Mouse (Mus musculus) cerebellum, adult 9-10 months (tissue): ENCODE measurements around the gene Gm21992.

ENCODE experiments used
- DNase-seq: peaks from one replicate; pipeline ENCODE4 v3.0.0; 2022

Gm21992 gene

GRCm38 (mm10) chr19:4811063-4811908 lies at the start of gene Gm21992, which contains the start of gene Rbm14:
Gene Gm21992 (minus strand): TSS chr19:4811612.
Gene Rbm14 (minus strand): TSS chr19:4811634.
- DNase-seq = peak; percentile 99

GRCm38 (mm10) chr19:4859081-4859480 lies 47.7 kb upstream of the Gm21992 start:
- DNase-seq = no peak

- DNase-seq = no peak
These were observed 44.5 kb upstream of the Gm21992 start for GRCm38 (mm10) chr19:4855951-4856350.

GRCm38 (mm10) chr19:4855470-4855820 lies 44.0 kb upstream of the Gm21992 start:
- no peak for DNase-seq

DNA sequence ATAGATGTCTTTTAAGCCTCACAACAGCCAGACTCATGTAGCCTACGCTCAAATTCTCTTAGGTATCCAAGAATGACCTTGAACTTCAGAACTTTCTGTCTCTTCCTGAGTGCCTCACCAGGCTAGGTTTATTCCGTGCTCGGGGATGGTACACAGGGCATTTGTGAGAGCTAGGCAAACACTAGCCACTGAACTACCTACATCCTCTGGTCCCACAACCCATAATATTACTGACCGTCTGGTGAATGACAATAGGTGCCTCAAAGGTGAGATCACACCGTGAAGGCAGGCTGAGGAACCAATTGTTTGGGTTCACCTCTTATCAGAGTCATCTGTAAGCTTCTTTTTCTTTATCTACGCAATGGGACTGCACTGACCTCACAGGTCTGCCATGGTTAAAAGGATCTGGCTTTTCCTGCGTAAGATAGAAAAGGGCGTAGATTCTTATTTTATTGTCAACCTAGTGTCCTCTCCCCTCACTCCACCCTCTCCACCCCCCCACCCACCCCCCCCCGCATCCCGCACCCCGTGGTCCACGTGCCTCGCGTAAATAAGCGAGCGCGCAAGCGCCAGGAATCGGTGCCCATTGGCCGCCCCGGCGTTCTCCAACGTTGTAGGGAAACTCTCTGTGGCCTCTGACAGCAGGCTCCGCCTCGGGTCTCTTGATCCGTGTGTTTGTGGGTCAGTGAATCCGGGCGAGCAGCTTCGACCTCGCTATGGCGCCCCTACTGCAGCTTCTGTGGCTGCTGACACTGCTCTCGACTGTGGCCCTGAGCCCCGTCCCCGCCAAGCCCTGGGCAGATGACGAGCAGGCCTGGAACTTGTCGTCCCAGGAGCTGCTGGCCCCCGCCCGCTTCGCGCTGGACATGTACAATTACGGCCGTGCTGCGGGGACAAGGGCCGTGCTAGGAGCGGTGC lies 43.4 kb upstream of the Gm21992 start, which contains the start of gene Ctsf:
Ctsf (plus strand) TSS at position 579 of the 918 bp plus-strand sequence.
- peak; percentile 96 for DNase-seq

DNA sequence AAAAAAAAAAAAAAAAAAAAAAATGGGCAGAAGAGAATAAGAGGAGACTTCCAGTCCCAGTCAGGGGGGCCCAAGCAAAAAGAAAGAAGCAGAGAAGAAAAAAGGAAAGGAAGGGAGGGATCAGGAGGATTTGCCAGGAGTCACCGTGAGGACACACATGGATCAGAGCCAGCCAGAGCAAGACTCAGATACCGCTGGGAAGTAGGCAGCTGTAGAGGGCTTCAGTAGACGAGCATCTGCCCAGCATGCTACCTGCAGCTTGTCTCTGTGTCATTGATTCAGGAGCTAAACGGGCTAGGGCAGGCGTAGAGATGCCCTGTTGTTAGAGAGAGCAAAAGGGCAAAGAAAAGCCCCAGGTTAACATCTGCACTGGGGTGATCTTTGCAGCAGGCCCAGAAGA lies 38.9 kb upstream of the Gm21992 start:
- DNase-seq = no peak

DNA sequence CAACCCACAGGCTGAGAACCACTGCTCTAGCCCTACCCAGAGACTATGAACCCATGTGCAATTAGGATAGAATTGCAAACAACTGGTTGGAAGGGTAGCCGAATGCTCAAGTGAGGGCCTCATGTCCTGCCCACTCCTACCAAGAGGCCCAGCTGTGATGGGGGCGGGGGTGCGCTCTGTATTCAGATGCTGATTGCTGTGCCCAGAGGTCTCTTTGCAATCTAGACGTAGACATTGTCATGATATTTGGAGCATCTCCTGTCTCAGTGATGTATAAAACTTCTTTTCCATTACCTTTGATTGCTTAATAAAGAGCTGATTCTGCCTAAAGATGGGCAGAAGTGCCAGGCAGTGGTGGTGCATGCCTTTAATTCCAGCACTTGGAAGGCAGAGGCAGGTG lies 38.4 kb upstream of the Gm21992 start:
- no peak for DNase-seq

GRCm38 (mm10) chr19:4847490-4847889 lies 36.1 kb upstream of the Gm21992 start:
- no peak for DNase-seq

DNA sequence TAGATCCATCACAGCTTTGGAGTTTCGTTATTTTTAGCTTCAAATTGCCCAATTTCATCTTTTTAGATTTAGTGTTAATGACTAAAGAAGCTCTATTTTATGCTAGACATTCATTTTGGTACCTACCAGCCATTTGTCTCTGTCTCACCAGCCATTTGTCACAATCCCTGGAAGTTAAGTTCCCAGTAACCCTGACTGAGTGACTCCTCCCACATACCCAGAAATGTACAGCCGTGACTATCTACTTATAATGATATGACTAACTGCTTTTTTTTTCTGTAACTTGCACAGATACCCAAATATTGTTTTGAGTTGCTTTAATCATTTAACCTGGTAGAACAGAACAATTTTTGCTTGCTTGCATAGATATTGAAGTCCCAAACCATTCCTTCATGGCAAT lies 34.4 kb upstream of the Gm21992 start:
- no peak for DNase-seq

DNA sequence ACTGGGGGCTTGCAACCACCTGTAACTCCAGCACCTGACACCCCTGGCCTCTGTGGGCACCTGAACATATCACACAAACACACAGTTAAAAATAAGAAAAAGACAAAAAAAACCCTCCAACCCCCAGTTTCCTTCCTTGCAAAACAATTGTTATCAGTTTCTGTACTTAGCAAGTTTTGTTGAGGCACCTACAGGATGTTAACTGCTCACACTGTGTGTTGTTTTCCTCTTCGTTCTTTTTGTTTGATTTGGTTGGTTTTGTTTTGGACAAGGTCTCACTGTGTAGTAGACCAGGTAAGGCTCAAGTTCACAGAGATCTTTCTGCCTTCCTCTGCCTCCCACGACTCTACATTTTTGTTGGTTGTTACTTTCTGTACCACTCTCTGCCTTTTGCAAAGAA lies 31.2 kb upstream of the Gm21992 start:
- DNase-seq = no peak

DNA sequence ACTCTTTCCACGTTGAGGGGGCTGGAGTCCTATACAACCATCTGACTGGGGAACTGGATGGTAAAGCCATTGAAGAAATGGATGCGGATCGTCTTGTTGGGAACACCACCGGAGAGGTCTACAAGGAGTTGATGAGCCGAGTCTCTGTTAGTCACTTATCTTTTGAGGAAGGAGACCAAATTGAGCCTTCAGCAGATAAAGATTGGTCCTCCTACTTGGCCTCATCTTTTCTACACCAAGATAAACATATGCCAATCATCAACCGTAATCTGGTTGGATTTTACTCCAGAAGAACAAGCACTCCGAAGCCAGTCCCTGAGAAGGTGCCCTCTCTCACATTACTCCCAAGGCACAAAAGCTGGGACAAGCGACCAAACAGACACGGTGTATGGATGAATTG lies 29.4 kb upstream of the Gm21992 start:
- no peak for DNase-seq

DNA sequence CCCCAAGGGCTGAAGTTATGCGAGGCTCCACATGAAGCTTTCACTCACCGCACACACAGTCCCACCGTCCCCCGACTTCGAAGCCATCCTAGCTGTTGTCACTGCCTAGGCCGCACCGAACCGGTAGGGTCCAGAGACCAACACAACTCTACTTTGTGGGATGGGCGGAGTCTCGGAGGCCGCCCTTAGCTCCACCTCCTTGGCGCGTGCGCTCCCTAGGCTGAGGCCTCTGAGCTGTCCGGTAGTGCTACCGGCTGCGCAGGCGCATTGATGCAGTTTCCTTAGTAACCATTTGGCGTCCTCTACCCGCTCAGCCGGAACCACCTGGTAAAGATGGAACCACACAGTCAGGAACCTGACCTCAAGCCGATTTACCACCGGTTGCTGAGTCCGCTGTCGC lies 27.7 kb upstream of the Gm21992 start, which contains the start of the genes Ccs and Ccdc87:
Ccs (minus strand) TSS at position 184 of the 400 bp plus-strand sequence.
Ccdc87 (plus strand) TSS at position 218 of the 400 bp plus-strand sequence.
- peak; percentile 97 for DNase-seq

DNA sequence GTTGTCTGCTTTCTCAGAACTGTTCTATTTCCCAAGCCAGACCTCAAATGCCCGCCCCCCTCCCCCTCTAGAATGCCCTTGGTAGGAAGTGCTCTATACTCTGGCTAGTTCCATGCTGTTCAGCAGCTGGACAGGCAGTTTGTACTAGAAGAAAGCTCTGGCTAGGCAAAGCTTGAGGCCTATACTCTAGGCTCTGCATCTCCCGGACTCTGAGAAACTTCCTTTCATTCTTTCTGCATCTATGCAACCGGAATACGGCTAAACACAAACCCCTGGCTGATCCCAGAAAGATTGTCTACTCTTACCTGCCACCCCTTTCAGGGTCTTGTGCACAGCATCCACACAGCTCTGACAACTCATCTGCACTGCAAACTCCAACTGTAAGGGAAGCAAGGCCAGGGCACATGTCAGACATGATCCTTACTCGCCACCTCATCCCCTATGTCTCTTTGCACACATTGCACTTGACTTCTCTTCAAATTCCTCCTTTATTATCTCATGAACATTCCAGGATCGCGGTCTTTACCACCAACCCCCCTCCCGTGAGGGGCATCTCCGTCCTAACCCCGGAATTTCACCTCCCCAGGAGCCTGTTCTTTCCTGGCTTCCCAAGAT lies 27.2 kb upstream of the Gm21992 start:
- no peak for DNase-seq

DNA sequence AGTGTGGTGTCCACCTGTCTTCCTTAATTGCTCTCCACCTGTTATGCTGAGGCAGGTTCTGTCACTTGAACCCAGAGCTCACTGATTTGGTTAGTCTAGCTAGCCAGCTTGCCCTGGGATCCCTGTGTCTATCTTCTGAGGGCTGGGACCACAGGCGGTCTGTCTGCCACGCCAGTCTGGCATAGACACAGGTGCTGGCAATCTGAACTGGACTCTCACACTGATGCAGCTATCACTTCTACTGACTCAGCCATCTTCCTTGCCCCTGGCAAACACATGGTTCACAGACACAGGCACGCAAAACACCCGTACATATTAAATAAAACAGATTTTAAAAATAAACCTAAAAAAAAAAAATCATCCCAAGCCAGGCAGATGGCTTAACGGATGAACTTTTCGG lies 25.6 kb upstream of the Gm21992 start:
- DNase-seq = no peak

DNA sequence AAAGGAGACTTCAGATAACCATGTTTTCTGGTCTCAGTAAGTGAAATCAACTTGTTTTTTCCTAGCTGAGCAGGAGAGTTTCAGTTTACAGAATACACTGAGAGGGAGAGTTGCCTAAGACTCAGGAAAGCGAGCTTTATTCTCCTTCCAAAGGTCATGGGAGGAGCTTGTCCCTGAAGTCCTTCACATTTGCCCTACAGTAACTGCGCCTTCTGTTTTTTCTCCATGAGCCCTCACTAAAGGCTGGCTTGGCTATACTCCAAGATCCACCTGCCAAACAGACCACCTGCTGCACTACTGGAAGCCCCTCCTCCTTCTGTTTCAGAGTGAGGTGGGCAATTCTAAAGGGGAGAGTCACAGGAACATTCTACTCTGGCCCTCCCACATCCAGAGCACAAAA lies 24.7 kb upstream of the Gm21992 start:
- DNase-seq = no peak

DNA sequence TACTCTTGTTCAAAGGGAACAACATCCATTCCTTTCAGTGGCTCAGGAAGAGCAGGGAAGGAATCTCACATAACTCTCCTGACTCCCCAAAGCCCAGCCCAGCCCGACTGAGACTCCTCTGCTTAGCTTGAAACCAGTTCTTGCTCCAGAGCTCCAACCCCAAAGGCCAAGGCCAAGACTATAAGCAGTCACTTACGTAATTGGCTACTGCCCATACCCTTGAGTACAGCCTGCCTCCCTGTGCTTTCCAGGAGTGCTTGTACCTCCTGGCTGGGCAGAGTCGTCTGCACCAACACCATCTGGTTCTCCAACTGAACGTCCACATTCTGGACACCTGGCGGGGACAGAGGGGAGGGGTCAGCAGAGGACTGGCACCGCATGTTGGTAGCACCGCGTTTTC lies 22.6 kb upstream of the Gm21992 start:
- DNase-seq = no peak

GRCm38 (mm10) chr19:4829156-4829555 lies 17.7 kb upstream of the Gm21992 start:
- DNase-seq = peak; percentile 83

DNA sequence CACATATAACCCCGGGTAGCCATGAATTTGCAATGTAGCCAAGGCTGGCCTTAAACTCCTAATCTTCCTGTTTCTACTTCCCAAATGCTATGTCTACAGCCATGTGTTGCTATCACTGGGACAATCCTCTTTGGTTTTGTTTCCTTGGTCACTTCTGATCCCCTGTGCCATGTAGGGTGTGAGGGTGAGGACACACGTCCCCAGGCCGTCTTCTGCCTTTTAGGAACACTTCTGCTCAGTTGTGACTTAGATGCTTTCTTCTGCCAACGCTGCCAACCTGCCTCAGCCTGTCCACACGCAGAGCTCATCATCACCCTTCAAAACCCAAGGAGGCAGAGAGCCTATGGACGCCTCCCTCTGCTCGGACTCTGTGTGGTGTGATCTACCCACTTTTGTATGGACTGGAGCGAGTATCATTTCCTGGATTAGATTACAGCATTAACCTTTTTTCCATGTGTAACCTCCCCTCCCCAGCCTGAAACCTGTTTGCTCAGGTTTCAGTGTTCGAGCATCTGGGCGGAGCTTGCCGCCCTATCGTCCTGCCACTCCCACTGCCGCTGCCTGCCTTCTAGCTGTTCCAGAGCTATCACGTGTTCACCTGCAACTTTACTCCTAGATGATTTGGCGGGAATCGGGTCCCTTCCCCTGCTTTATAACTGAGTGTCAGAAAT lies 17.2 kb upstream of the Gm21992 start:
- DNase-seq = no peak

DNA sequence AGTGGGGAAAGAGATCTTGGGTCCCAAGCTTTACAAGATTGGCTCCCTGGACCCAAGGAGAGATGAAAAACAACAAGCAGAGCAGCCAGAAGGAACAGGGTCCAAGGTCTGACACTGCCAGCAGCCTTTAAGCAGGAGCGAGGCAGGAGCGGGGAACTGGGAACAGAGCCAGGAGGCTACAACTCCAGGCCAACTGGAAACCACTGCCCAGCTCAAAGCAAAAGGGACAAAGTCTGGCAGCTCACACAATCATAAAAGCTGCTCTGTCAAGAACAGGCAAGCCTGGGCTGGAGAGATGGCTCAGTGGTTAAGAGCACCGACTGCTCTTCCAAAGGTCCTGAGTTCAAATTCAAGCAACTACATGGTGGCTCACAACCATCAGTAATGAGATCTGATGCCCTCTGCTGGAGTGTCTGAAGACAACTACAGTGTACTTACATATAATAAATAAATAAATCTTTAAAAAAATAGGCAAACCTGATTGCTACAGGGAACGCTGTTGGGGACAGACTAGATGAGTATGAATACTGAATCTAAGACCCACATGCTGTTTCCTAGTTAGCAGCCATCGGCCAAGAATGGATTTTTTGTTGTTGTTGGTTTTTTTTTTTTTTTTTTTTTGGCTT lies 9.4 kb upstream of the Gm21992 start:
- DNase-seq = no peak

DNA sequence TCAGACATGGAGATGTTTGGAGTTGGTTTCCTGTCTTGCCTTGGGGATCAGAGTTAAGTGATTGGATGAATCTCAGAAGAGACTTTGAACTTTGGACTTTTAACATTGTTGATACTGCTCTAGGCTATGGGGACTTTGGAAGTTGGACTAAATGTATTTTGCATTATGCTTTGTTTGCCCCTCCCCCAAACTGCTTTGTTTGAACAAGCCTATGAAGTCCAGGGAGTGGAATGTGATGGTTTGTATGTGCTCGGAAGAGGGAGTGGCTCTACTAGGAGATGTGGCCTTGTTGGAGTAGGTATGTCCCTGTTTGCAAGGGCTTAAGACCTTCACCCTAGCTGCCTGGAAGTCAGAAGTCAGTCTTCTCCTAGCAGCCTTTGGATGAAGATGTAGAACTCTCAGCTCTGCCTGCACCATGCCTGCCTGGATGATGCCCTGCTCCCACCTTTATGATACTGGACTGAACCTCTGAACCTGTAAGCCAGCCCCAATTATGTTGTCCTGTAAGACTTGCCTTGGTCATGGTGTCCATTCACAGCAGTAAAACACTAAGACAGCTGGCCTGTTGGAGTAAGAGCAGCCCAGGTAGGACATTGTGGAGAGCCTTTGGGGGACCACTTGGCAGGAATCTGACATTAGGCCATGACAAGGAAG lies 5.9 kb upstream of the Gm21992 start:
- no peak for DNase-seq

GRCm38 (mm10) chr19:4813015-4813414 lies 1.6 kb upstream of the Gm21992 start:
- peak; percentile 61 for DNase-seq
